Mouse (Mus musculus) mature B cell (primary cell): ENCODE data around the gene Slc37a2.

ENCODE experiments used
- in situ Hi-C: fragments of 300-500 bp; cut with MboI; formaldehyde crosslinking; loops from 2 replicates; pipeline ENCODE4 v1.14.3; 2019

Slc37a2 gene

GRCm38 (mm10) chr9:37220755-37221154 is 34.8 kb downstream of the Slc37a2 start:
- in situ Hi-C loops, result loop anchor here (25.0 kb wide), 1 partner anchor 458 kb away; the partner anchor contains the start of gene Stt3a

GRCm38 (mm10) chr9:37214327-37215060 is 41.0 kb downstream of the Slc37a2 start:
- in situ Hi-C loops, result loop anchor here (25.0 kb wide), 1 partner anchor 452 kb away; the partner anchor contains the start of gene Stt3a

DNA sequence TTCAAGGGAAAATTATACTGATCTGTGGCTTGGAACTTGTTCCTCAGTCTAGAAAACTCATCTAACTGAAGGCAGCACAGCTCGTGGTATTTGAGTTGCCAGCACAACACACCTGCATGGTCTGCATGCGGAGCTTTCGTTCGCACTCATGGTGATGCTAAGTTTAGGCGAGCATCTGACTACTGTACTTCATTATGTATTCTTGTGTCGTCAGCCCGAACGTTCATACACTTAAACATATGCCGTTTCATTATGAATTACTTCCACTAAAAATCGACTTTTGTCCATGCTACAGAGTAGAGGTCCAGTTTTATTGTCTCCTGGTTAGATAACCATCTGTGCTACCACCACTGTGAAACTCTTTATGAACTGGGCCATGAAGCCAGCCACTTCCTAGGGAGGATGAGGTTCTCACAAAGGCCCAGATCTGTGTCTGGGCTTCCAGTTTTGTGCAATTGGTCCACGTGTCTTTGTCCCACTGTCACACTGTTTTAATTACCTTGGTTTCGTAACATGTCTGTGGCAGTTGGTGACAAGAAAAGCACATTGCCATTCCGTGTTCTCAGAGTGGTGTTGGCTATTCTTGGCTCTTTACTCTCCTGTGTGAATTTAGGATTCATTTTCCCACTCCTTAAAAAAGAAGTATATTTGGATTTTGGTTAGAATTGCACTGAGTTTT is 42.3 kb downstream of the Slc37a2 start:
- in situ Hi-C loops, result loop anchor here (25.0 kb wide), 1 partner anchor 451 kb away; the partner anchor contains the start of gene Stt3a

GRCm38 (mm10) chr9:37207929-37208411 is 47.6 kb downstream of the Slc37a2 start, which contains the start of gene Tmem218:
Tmem218 (plus strand) TSS chr9:37208223.
- in situ Hi-C loops, result loop anchor here (25.0 kb wide), 1 partner anchor 446 kb away; the partner anchor contains the start of gene Stt3a

DNA sequence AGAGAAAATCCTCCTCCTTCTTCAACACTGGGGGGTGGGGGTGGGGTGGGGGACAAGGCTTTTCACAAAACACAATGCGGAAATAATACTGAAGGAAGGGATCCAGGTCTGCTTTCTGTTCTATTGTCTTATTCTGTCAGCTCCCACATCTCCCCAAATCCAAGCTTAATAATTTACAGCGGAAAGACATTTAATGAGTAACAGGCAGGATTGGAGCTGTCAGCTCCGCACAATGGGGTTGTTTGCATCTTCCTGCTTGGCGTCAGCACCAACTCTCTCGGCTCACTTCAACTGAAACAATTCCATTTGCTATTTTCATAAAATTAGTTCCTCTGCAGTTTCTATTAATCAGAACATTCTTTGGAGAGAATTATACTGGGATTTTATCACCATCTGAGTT is 51.7 kb downstream of the Slc37a2 start:
- in situ Hi-C loops, result loop anchor here (25.0 kb wide), 1 partner anchor 442 kb away; the partner anchor contains the start of gene Stt3a

DNA sequence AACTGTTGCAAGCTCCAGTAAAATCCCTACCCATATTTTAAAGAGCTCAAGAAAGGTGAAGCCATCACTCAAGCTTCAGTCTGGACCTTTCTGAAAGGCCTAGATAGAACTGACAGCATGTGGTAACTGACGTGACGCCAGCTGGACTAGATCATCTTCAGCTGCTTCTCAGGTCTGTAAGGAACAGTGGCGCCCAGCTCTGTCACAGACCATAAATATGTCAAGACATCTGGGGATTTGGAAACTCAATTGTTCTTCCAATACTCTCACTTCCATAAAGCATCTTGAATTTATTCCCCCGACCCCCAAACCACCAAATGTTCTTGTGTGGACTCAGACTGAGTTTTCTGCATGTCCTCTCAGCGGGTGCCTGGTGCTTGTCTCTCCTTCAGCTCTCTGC is 55.1 kb downstream of the Slc37a2 start:
- in situ Hi-C loops, result loop anchor here (25.0 kb wide), 1 partner anchor 438 kb away; the partner anchor contains the start of gene Stt3a

DNA sequence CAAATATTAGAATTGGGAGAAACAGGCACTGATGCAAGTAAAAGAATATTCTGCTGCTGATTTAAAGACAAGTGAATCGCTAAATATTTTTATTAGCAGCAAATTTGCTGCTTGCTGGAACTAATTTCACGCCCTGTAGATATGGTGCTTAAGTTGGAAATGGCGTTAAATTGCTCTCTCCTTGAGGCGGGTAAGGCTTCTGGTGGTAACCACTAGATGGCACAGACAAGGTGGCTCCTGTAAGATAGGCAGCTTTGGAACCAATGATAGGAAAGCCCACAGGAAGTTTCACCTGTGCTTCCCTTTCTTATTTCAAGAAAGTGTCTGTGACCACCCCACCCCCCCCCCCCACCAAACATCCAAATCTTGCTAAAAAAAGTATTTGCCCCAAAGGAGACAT is 58.5 kb downstream of the Slc37a2 start:
- in situ Hi-C loops, result no loop called here

GRCm38 (mm10) chr9:37188024-37188423 is 67.5 kb downstream of the Slc37a2 start:
- in situ Hi-C loops, result no loop called here

- in situ Hi-C loops, result no loop called here
Observed at GRCm38 (mm10) chr9:37187407-37187806, 68.1 kb downstream of the Slc37a2 start.

GRCm38 (mm10) chr9:37183176-37183575 is 72.4 kb downstream of the Slc37a2 start:
- in situ Hi-C loops, result no loop called here

- in situ Hi-C loops, result no loop called here
Observed at GRCm38 (mm10) chr9:37181596-37181995, 73.9 kb downstream of the Slc37a2 start.

GRCm38 (mm10) chr9:37179596-37179995 is 75.9 kb downstream of the Slc37a2 start:
- in situ Hi-C loops, result no loop called here

DNA sequence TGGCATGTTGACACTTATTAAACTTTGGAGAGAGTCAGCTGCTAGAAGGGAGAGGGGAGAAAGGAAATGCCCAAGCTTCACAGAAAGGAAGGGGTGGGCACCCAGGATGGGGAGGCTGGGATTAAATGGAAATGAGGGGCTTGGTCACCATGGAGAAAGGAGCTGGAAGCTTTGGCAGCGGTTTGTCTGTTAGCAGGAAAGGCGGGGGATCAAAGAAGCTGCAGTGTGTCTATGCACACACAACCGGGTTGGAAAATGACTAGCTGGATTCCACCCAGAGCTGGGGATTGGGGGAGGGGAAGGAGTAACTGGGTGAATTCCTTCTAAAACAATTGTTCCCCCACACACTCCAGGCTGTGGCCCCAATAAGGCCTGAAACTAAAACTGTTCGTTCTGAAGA is 76.6 kb downstream of the Slc37a2 start:
- in situ Hi-C loops, result no loop called here
